Mouse (Mus musculus) small intestine, adult 2 months (tissue): ENCODE data around the gene Csn3.

Source experiments
- CTCF ChIP-seq: fragments of 200-500 bp; IDR thresholded peaks from 2 replicates; pipeline ENCODE4 v1.5.1; 2012; ENCODE audit warnings: low read depth, mild to moderate bottlenecking, control low read depth, inconsistent platforms, low read length, moderate library complexity, mixed read lengths; ENCODE audit not compliant: insufficient replicate concordance, insufficient read length; ENCODE audit errors: extremely low read depth
- POLR2A ChIP-seq: fragments of 200-500 bp; IDR thresholded peaks from 2 replicates; pipeline ENCODE4 v1.6.1; 2012; ENCODE audit warnings: low read depth, mild to moderate bottlenecking, control low read depth, inconsistent platforms, low read length, moderate library complexity

DNA sequence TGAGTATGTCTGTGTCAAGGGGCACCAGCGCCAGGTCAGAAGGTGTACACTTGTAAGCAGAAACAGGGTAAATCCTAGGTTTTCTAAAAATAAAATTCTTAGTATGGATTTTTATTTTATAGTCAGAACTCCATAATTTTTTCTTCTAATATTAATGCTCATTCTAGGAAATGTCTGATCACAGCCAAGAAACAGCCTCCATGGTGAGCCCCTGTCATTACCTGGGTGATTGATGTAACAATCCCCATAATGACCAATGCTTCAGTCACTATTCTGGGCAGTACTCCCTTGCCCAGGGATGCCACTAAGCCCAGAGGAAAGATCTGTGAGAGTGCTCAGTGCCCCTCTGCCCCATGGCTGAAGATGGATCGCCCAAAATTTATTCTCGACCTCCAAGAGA is 53.8 kb downstream of the Csn3 start, which contains the start of gene Cabs1:
- TF ChIP-seq POLR2A (no peak), CTCF (no peak)
